Mouse (Mus musculus): ENCODE results near the gene Bhlhe40.

Gene Bhlhe40

DNA sequence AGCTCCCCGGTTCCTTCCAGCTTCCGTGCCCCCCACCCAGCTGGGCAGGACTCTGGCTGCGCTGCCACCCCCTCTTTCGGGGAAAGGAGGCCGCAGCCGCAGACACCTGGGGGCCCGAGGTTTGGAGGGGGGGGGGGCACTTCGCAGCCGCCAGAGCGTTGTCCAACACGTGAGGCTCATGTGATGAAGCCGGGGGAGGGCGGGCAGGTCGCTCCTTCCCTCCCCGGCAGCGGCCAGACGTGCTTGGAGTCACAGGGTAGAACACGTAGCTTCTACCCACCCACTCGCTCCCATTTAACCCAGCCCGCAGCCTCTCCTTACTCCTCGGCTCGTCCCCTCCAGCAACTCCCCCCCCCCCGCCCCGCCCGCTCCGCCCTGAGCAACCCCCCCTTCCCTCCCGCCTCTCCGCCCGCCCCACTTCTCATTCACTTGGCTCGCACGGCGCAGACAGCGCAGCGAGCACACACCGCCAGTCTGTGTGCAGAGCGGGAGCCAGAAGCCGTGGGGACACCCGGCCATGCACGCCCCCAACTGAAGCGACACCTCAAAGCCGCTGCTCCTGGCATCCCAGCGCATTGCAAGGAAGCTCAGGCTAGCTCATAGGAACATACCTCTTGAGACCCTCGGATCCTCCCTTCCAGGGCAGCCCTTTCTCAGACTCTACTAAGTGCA lies at the start of gene Bhlhe40:
Bhlhe40 (plus strand) TSS at position 424 of the 672 bp plus-strand sequence.
- in situ Hi-C loops (cut with MboI; ENCODE audit: low pct_unique_long_range_greater_than_20kb in 1 of 2, low sequenced_read_pairs in 2 of 2, unreplicated experiment in 1 of 2): loop anchor here (10.0 kb wide), 2 partner anchors 206 to 216 kb away; no protein-coding TSS in a partner anchor

DNA sequence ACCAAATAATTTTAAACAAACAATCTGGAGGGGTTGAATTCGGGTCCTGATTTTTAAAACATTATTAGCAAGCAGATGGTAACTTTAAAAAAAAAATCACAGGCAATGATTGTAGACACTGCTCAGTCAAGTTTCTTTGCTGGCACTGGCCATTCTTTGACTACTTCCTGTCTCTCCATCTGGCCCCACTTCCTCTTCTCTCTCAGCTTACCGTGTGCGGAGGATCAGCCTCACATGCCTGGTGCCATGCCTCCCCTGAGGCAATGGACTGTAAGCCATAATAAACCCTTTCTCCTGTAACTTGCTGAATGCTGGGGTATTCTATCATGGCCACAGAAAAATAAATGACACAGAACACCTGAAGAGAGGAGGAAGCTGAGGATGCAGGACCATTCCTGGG lies 48.8 kb upstream of the Bhlhe40 start:
- in situ Hi-C loops (cut with MboI; ENCODE audit: low pct_unique_long_range_greater_than_20kb in 1 of 2, low sequenced_read_pairs in 2 of 2, unreplicated experiment in 1 of 2): no loop called here

DNA sequence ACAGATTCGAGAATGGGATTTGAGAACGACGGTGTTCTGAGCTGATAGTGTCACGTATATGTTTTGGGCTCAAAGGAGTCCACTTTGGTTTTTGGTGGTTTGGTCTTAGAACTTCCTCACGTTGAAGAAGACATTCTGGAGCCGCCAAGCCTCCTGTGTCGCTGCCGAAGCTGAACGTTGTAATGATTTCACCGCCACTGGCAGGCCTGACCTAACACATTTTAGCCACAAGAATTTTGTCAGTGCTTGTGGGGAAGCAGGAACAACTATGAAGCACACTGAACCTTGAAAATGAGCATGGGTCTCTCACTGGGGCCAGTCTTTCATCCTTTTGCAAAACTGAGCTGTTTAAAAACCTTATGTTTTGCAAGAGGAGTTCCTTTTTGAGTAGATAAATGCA lies 42.4 kb upstream of the Bhlhe40 start:
- in situ Hi-C loops (cut with MboI; ENCODE audit: low pct_unique_long_range_greater_than_20kb in 1 of 2, low sequenced_read_pairs in 2 of 2, unreplicated experiment in 1 of 2): no loop called here

DNA sequence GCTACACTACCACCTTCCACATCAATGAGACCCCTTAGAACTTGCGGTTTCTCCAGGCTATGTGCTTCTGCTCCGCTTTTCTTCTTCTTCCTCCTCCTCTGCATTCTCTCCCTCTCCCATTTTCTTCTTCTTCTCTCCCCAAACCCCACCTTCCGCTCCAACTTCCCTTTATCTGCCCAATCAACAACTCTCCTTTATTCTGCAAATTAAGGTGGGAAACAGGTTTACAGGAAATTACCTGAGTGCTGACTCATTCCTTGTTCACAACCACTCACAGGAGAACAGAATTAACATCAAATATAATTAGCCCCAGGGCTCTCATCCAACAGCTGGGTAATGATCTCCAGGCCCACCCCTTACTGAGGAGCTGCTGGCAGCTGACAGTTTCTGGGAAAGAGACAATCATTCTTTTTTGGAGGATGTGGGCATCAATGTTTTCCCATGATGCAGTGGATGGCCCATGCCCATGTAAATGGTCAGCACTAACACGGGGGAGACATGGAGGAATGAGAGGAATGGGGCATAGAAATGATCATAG lies 37.3 kb upstream of the Bhlhe40 start:
- in situ Hi-C loops (cut with MboI; ENCODE audit: low pct_unique_long_range_greater_than_20kb in 1 of 2, low sequenced_read_pairs in 2 of 2, unreplicated experiment in 1 of 2): no loop called here

DNA sequence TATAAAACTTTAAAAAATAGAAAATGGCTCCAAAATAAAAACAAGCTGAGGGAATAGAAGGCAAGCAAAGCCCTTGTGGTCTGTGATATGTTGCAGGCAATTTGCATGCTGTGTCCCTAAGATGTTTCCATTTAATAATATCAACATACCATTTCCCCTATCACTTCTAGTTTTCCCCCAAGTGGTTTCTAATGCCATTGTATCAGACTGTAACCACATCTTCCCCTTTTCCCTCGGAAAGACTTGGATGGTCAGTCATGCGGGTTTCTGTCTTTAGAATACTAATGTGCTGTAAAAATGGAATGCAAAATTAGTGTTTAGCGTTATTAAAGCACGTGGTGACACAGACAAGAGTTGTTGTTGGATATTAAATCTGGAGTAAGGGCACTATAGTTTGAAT lies 35.5 kb upstream of the Bhlhe40 start:
- in situ Hi-C loops (cut with MboI; ENCODE audit: low pct_unique_long_range_greater_than_20kb in 1 of 2, low sequenced_read_pairs in 2 of 2, unreplicated experiment in 1 of 2): no loop called here

DNA sequence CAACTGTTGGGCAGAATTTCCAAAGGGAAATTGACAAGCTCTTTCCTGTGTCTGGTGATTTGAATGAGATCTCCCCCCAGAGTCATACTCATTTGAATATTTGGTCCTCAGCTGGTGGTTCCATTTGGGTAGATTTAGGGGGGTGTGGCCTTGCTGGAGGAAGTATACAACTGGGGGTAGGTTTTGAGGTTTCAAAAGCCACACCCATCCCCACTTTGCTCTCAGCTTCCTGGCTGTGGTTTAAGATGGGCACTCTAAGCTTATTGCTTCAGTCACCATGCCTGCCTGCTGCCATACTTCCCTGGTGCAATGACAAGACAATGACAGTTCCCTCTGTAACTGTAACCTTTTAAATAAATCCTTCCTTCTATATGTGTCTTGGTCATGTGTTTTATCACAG lies 29.7 kb upstream of the Bhlhe40 start:
- in situ Hi-C loops (cut with MboI; ENCODE audit: low pct_unique_long_range_greater_than_20kb in 1 of 2, low sequenced_read_pairs in 2 of 2, unreplicated experiment in 1 of 2): no loop called here

DNA sequence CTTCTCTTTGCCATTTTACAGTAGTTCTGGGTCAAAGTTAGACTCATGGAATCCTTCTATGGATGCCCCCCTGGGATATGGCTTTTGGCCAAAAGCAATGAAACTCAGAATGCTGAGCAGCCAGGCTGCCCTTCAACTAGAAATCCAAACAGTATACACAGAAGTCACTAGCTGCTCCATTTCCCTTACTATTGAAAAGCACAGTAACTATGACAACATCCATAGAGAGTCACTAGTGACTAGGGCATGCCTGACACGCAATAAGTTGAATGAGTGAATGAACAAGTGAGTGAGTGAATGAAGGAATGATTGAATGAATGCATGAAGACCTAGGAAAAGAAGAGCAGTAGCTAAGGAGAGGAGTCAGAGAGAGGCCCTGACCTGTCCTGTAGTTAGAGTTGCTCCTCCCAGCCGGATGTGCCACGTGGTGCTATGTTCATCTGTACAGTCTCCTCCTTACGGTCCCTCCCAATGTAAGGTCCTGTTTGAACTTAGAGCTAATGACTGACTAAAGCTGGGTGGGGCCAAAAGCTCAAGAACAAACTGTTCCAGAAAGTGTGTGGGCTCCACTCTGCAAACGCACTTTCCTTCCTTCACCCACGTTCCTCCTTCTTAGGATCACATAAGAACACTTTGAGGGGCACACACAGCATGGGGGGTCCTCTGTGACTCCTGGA lies 22.1 kb upstream of the Bhlhe40 start:
- in situ Hi-C loops (cut with MboI; ENCODE audit: low pct_unique_long_range_greater_than_20kb in 1 of 2, low sequenced_read_pairs in 2 of 2, unreplicated experiment in 1 of 2): no loop called here

DNA sequence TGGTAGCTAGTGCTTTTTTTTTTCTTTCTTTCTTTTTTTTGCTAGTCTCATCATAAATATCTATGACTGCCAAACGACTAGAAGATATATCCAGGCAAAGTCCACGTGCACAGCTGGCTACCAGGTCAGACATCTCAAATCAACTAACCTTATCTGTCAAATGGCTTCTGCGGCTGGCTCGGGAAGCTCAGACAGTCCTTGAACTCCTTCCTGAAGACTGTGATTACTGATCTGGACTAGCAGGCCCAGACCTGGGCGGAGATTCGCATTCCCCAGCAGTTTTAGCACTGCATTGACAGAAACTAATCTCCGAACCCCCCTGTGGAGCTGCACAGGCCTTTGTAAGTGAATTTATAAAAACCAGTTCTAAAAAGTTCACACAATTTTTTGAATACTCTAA lies 18.4 kb upstream of the Bhlhe40 start:
- in situ Hi-C loops (cut with MboI; ENCODE audit: low pct_unique_long_range_greater_than_20kb in 1 of 2, low sequenced_read_pairs in 2 of 2, unreplicated experiment in 1 of 2): no loop called here

DNA sequence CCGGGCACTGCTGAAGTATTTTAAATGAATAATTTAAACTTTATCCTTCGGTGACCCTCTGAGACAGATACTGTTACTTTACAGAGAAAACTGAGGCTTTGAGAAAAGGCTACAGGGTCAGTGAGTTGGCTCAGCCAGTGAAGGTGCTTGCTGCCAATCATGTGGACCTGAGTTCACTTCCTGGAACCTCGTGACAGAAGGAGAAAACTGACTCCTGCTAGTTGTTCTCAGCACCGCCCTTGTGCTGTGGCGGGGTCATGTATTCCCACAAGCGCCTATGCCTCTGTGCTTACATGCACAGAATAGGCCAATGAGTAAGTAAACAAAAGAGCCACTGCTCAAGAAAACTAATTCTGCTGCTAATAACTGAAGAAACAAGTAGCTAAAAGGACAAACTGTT lies 17.4 kb upstream of the Bhlhe40 start:
- in situ Hi-C loops (cut with MboI; ENCODE audit: low pct_unique_long_range_greater_than_20kb in 1 of 2, low sequenced_read_pairs in 2 of 2, unreplicated experiment in 1 of 2): no loop called here

DNA sequence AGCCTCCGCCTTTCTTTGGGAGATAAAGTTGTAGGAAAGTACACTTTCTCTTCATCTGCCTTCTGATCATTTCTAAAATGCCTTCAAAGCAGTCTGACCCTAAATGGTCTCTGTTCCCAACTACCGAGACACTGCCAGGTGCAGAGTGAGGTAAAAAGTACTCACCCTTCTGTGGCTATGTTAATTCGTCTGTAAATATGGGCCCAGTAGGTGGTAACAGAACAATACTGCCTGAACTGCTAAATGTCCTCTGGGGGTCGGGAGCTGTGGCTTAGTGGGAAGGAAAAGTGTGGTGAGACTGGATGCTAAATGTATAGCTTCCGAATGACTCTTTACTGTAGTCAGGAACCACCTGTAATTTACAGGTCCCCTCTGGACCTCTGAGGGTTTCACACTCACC lies 16.1 kb upstream of the Bhlhe40 start:
- in situ Hi-C loops (cut with MboI; ENCODE audit: low pct_unique_long_range_greater_than_20kb in 1 of 2, low sequenced_read_pairs in 2 of 2, unreplicated experiment in 1 of 2): no loop called here

DNA sequence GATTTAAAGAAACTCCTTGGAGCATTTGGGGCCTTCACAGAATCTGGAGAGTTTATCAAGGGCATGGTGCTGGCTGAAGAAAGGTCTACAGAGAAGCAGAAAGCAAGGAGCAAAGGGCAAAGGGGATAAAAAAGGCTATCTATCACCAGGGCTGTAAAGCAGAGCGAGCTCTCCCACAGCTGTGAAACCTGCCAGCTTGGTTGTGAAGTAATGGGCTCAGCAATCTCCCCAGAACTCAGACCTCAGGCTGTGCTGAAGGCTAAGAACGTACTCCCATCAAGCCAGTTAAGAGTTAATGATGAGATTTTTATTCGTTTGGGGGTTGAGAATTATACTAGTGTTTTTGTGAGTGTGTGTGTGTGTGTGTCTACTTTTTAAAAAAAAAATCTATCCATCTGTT lies 13.3 kb upstream of the Bhlhe40 start:
- in situ Hi-C loops (cut with MboI; ENCODE audit: low pct_unique_long_range_greater_than_20kb in 1 of 2, low sequenced_read_pairs in 2 of 2, unreplicated experiment in 1 of 2): no loop called here

DNA sequence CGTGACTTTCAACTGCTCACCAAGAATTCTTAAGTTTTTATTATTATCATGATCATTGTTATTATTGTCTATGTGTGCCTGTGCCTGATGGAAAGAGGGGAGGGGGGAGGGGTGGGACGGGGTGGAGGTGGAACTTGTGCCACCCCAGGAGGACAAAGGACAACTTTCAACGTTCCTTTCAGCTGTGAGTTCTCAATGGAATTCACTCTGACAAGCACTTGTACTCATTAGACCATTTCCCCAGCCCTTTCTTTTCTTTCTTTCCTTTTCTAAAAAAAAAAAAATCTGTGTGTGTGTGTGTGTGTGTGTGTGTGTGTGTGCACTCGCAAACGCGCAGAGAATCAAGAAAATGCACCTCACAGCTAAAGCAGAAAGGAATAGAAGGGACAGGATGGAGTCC lies 12.4 kb upstream of the Bhlhe40 start:
- in situ Hi-C loops (cut with MboI; ENCODE audit: low pct_unique_long_range_greater_than_20kb in 1 of 2, low sequenced_read_pairs in 2 of 2, unreplicated experiment in 1 of 2): no loop called here

DNA sequence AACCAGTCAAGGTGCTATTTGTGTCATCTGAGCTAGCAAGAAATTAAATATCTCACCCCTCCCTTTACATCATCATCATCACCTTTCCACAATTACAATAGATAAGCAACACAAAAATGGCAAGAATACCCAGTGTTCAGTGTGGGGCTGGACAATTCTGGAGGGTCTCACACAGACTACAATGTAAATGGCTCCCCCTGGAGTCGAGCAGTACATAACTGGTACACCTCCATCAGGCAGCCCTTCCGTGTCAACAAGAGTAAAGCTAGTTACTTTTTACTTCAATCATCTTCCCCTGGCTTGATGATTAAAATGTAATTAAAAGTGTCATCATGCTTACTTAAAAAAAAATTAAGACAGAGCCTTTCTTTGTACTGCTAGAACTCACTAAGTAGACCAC lies 4.6 kb upstream of the Bhlhe40 start:
- in situ Hi-C loops (cut with MboI; ENCODE audit: low pct_unique_long_range_greater_than_20kb in 1 of 2, low sequenced_read_pairs in 2 of 2, unreplicated experiment in 1 of 2): no loop called here

DNA sequence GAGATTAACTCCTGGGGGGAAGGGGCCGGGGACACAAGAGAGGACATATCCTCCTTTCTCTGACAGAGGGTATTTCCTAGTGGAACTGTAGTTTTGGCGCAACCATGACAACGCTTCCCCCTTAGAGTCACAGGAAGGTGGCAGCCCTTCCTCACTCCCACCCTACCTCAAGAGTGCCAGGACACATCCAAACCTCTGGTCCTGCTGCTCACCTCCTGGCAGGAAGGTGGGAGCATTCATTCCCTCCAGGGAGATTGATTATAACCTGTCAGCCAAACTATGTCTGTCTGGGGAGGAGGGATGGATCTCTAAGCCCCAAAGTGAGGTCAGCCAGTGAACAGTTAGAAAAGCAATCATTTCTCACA lies 2.4 kb upstream of the Bhlhe40 start:
- in situ Hi-C loops (cut with MboI; ENCODE audit: low pct_unique_long_range_greater_than_20kb in 1 of 2, low sequenced_read_pairs in 2 of 2, unreplicated experiment in 1 of 2): no loop called here

DNA sequence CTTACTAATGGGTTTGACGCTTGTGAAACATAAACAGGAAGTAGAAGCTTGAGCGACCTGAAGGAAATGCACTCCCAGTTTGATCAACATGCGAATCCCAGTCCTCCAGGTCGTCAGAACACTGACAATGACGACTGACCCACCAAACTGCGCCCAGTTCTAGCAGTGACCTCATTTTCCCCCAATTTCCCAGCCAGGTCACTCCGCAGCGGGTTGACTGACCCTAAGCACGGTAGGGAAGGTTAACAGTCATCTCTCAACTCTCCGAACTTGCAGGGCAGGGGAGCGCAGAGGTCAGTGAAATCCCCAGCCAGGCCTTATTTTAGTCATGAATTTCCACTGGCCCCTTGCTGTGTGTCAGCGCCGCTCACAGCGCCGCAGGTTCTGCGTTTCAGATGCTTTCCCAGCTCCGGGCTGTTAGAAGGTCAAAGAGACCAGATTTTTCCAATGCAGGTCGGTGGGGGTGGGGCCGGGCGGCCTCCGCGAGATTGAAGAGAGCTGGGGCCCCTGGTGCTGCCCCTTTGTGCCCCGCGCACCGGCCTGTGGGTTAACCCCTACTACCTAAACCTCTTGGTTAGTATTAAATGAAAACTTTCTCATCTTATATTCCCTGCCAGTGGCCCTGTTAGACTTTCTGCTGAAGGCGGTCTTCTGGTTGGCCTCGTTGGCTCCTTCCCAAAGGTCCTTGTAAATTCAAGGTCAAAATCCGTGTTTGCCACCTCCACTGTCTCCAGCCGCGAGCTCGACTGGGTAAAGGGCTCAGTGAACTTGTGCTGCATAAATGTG lies 1.8 kb upstream of the Bhlhe40 start:
- in situ Hi-C loops (cut with MboI; ENCODE audit: low pct_unique_long_range_greater_than_20kb in 1 of 2, low sequenced_read_pairs in 2 of 2, unreplicated experiment in 1 of 2): no loop called here

DNA sequence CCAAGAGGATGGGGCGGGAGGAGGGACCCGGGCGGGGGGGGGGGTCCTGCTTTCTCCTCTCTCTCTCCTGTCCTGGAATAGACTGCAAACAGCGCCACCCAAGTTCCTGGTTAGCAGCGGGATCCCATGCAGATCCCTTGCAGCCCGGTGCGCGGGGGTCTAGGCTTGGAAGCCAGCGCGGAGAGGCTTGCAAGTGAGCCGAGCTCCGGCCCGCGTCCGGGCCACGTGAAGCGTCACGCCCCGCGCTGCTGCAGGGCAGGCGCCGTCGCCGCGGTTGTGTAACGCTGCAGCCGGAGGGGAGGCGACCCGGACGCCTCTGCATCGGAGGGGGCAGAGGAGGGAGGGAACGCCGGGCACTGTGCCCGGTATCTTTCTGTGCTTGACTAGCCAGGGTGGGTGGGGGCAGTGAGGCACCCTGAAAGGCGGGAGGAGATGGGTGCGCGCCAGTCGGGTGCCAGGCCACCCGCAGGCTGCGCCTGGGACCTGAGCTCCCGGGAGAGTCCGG lies 1.2 kb upstream of the Bhlhe40 start:
- in situ Hi-C loops (cut with MboI; ENCODE audit: low pct_unique_long_range_greater_than_20kb in 1 of 2, low sequenced_read_pairs in 2 of 2, unreplicated experiment in 1 of 2): no loop called here

DNA sequence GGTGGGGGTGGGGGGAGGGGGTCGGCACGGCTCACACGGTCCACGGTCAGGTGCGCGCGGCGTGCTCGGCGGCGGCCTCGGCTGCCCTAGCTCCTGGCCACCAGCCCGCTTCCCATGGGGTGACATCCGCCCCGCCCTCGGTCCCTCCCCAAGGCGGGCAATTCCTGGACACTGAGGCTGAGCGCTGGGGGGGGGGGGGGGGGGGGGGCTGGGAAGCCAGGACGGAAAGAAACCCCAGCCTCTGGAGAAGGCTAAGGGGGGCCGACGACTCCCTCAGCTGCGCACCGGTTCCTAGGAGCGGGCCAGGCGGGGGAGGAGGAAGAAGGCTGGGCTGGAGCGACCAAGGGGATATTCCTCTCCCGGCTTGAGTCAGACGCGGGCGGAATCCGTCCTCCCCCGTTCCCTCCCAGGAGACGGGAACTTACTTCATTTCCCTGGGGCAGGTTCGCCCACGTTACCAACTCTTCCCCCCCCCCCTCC lies 663 bp upstream of the Bhlhe40 start:
- in situ Hi-C loops (cut with MboI; ENCODE audit: low pct_unique_long_range_greater_than_20kb in 1 of 2, low sequenced_read_pairs in 2 of 2, unreplicated experiment in 1 of 2): loop anchor here (10.0 kb wide), 2 partner anchors 205 to 215 kb away; no protein-coding TSS in a partner anchor

DNA sequence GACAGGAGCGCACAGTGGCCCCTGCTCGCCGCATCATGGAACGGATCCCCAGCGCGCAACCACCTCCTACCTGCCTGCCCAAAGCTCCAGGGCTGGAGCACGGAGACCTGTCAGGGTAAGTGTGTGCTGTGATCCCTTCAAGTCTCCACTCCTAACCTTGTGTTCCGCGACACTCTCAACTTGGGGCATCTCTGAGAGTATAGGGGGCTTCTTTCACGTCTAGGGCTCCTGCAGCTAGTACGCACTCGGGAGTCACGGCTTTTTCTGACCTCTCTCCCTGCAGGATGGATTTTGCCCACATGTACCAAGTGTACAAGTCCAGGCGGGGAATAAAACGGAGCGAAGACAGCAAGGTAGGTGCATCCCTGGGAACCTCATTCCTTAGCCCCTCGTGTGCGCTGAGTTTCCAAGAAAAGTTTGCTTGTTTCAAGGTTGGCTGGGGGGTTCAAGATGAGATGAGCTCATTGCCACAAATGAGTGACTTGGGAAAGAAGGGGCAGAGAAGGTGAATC lies 505 bp downstream of the Bhlhe40 start:
- in situ Hi-C loops (cut with MboI; ENCODE audit: low pct_unique_long_range_greater_than_20kb in 1 of 2, low sequenced_read_pairs in 2 of 2, unreplicated experiment in 1 of 2): loop anchor here (10.0 kb wide), 2 partner anchors 206 to 216 kb away; no protein-coding TSS in a partner anchor

DNA sequence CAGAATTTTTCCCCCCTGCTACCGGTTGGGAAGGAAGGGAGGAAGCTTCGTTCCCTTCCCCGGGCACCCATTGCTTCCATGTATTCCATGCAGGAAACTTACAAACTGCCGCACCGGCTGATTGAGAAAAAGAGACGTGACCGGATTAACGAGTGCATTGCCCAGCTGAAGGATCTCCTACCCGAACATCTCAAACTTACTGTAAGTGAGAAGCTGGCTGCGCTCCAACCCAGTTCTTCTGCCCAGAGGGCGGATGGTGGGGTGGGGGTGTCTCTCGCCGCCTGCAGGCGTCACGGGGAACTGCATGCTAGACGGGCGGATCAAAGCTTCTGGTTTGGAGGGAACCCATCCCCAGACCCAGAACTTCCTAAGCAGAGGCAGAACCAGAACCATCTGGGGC lies 983 bp downstream of the Bhlhe40 start:
- in situ Hi-C loops (cut with MboI; ENCODE audit: low pct_unique_long_range_greater_than_20kb in 1 of 2, low sequenced_read_pairs in 2 of 2, unreplicated experiment in 1 of 2): loop anchor here (10.0 kb wide), 2 partner anchors 207 to 217 kb away; no protein-coding TSS in a partner anchor
